8 mouse cellular contexts compared by ENCODE assay signal in the genomic region with DNA sequence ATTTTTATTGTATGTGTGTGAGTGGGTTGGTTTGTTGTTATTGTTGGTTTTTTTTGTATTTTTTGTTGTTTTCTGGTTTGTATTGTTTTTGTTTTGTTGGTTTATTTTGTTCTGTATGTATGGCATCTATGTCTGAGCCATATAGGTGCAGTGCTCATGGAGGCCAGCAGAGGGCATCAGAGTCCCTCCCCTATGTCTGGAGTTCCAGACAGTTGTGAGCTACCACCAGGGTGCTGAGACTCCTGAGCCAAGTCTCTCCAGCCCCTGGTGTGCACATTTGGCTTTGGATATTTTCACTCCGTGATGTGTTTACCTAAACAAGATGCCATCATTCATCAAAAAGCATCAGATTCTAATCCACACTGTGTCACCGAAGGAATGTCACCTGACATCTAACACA. TPM values are rescaled to one million over a fixed set of nuclear protein-coding genes. Genes with fewer than 3 reads are reported as not detected.
A peak's percentile ranks its signal among the peaks of the same experiment; 100 is the strongest.
DNase-seq lines count a peak whose midpoint lies in the region; ATAC-seq and TF ChIP-seq lines count a peak whose summit lies in the region.

No protein-coding gene starts in this region.

- H3K9me3 ChIP-seq in kidney, postnatal 0 days (replicated peaks; ENCODE audit: low read length), result no peaks in the 10 kb centered on the region
- H3K9me3 ChIP-seq in kidney, embryonic 16.5 days (ENCODE audit: low read length), result no peaks in the 10 kb centered on the region
- no peaks in the 10 kb centered on the region for H3K9me3 ChIP-seq in hindbrain, embryonic 13.5 days

- TF ChIP-seq CTCF in kidney, postnatal 0 days (IDR thresholded peaks at IDR 0.05; ENCODE audit: low read depth), result peak; percentile 61

- DNase-seq in kidney, postnatal 0 days (ENCODE audit: low spot score), result no peak
- peak; percentile 5 for DNase-seq in T-cell, adult 2 months (ENCODE audit: low spot score)
- peak; percentile 4 for DNase-seq in embryo, embryonic 9.5 days (ENCODE audit: extremely low spot score)
- DNase-seq in naive thymus-derived CD4-positive, alpha-beta T cell, adult 2 months (ENCODE audit: low read depth), result peak; percentile 39
- no peak for DNase-seq in layer of hippocampus, postnatal 14 days (ENCODE audit: low spot score in 2 of 2)

- H3K27ac ChIP-seq in kidney, postnatal 0 days, result no peak overlapping the region
- no peak overlapping the region for H3K27ac ChIP-seq in kidney, embryonic 16.5 days (ENCODE audit: low read length)
- H3K27ac ChIP-seq in hindbrain, embryonic 13.5 days, result no peak overlapping the region

- WGBS in kidney, postnatal 0 days, result 100% methylated on average over 2 of the region's 2 CpGs
- WGBS in kidney, embryonic 16.5 days, result 94% methylated on average over 2 of the region's 2 CpGs
- 87% methylated on average over 2 of the region's 2 CpGs for WGBS in hindbrain, embryonic 13.5 days

- no peak for ATAC-seq in kidney, postnatal 0 days (replicated peaks; ENCODE audit: low FRiP score, low read depth)
- no peak for ATAC-seq in kidney, embryonic 16.5 days (ENCODE audit: low FRiP score, low TSS enrichment)
- peak; percentile 45 for ATAC-seq in CD4-positive, CD25-positive, alpha-beta regulatory T cell, adult 4 months
- ATAC-seq in hindbrain, embryonic 13.5 days (ENCODE audit: low FRiP score), result no peak

- H3K9ac ChIP-seq in kidney, postnatal 0 days (ENCODE audit: low read depth, low read length), result no peak overlapping the region
- H3K9ac ChIP-seq in kidney, embryonic 16.5 days (replicated peaks; ENCODE audit: low read length), result no peak overlapping the region
- H3K9ac ChIP-seq in hindbrain, embryonic 13.5 days, result no peak overlapping the region

- H3K36me3 ChIP-seq in kidney, postnatal 0 days (ENCODE audit: insufficient read depth, low read length), result no peaks in the 10 kb centered on the region
- H3K36me3 ChIP-seq in kidney, embryonic 16.5 days (ENCODE audit: insufficient read depth, low read length), result no peaks in the 10 kb centered on the region
- no peaks in the 10 kb centered on the region for H3K36me3 ChIP-seq in hindbrain, embryonic 13.5 days

- H3K27me3 ChIP-seq in kidney, postnatal 0 days (ENCODE audit: insufficient read depth, low read length), result no peaks in the 10 kb centered on the region
- no peaks in the 10 kb centered on the region for H3K27me3 ChIP-seq in kidney, embryonic 16.5 days (ENCODE audit: insufficient read depth, low read length)
- H3K27me3 ChIP-seq in hindbrain, embryonic 13.5 days, result no peaks in the 10 kb centered on the region

- no peak overlapping the region for H3K4me3 ChIP-seq in kidney, postnatal 0 days (replicated peaks; ENCODE audit: low read depth, low read length)
- H3K4me3 ChIP-seq in kidney, embryonic 16.5 days (ENCODE audit: low read length), result no peak overlapping the region
- H3K4me3 ChIP-seq in hindbrain, embryonic 13.5 days, result no peak overlapping the region

- H3K4me1 ChIP-seq in kidney, postnatal 0 days (replicated peaks; ENCODE audit: insufficient read depth, low read length), result no peaks in the 10 kb centered on the region
- no peaks in the 10 kb centered on the region for H3K4me1 ChIP-seq in kidney, embryonic 16.5 days (ENCODE audit: insufficient read depth, low read length)
- no peaks in the 10 kb centered on the region for H3K4me1 ChIP-seq in hindbrain, embryonic 13.5 days (replicated peaks)

- no peak overlapping the region for H3K4me2 ChIP-seq in kidney, postnatal 0 days (ENCODE audit: low read length)
- no peak overlapping the region for H3K4me2 ChIP-seq in kidney, embryonic 16.5 days (replicated peaks; ENCODE audit: low read depth, low read length)
- H3K4me2 ChIP-seq in hindbrain, embryonic 13.5 days, result no peak overlapping the region

RNA-seq across cellular contexts. Expression of gene Nudt7, which starts 59.2 kb away (rescaled TPM):
- 25.5 and 28.1 TPM in 2 replicates for polyA plus RNA-seq in kidney, postnatal 0 days (2015; fragmentation: Nextera tagmentation; extraction: Ambion mirVana)
- polyA plus RNA-seq in kidney, embryonic 16.5 days (2015; fragmentation: Nextera tagmentation; extraction: Ambion mirVana), result 16.9 and 18.2 TPM in 2 replicates
- polyA plus RNA-seq in CD4-positive, CD25-positive, alpha-beta regulatory T cell, adult 4 months (2017; shearing (Covaris generic)), result 10 to 100 TPM; 18.7 to 19.1 TPM
- 1 to 10 TPM; 4.8 to 5.8 TPM for total RNA-seq in layer of hippocampus, postnatal 14 days (2021)
- polyA plus RNA-seq in hindbrain, embryonic 13.5 days (2015; fragmentation: Nextera tagmentation; extraction: Ambion mirVana), result 6.7 and 8.4 TPM in 2 replicates

Comparison
In these comparisons a context has a peak if more than half of its experiments do, and no peak if none do; other contexts are left out.
1. DNase-seq: peak in T-cell, adult 2 months (single experiment), embryo, embryonic 9.5 days (single experiment) and naive thymus-derived CD4-positive, alpha-beta T cell, adult 2 months (single experiment); none in kidney, postnatal 0 days (single experiment) and layer of hippocampus, postnatal 14 days (0 of 2).